Mouse (Mus musculus): ENCODE measurements around the gene Lipk.
A peak's percentile ranks its signal among the peaks of the same experiment; 100 is the strongest.

The Lipk gene

DNA sequence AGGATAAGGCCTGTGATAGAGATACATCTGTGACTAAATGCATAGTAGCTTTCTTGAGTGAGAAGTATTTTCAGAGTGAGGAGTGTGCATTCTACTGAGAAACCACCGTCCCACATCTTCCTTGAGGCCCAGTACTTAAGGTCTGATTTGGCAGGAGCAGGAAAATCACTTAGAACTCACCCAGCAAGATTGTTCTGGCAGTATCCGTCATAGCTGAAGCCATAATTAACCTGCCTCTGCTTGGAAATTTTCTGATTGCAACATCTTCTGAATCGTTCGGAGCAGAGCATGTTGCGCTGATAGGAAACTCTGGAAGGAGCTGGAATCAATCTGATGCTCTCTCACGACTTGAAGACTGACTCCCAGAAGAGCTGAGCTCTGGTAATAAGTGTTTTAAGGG lies at the start of gene Lipk:
Gene Lipk (plus strand): TSS at position 289 of the 400 bp plus-strand sequence.
- no peak for DNase-seq (ENCODE audit: low read depth, low spot score)

DNA sequence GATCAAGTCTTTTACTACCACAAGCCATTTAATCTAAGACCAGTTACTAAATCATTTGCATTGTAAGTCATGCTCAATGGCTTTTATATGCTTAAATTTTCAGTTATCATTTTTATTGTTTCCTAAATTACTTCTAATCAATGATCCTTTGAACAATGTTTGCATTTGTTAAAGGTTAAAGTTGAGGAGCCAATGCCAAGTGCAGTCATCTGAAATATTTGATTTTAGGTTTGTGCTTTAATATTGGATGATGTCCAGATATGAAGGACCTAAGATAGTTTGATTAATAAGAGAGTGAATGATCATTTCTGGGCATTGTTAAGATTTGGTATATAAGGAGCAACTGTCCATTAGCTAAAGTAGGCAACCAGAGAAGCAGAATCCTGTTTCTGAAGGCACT lies 47.2 kb upstream of the Lipk start, which contains the start of gene Lipf:
Gene Lipf (plus strand): TSS at position 301 of the 400 bp plus-strand sequence.
- no peak for DNase-seq (ENCODE audit: low read depth, low spot score)

DNA sequence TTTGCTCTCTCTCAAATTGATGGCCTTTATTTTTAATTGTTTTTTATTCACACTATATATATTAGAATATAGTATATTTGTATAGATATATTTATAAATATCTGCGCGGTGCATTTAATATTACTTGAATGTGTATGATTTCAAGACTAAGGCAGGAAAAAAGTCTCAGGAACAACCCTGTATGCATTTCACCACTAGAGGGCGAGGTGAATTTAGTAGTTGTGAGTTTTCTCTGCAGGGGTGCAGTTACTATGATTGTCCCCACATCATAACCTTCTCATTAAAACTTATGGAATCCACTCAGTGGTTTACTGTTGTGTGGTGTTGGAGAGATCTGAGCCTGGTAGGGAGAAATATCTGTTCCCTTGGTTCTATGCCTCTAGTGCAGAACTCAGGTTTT lies 29.1 kb upstream of the Lipk start:
- peak; percentile 41 for DNase-seq (ENCODE audit: low read depth, low spot score)

DNA sequence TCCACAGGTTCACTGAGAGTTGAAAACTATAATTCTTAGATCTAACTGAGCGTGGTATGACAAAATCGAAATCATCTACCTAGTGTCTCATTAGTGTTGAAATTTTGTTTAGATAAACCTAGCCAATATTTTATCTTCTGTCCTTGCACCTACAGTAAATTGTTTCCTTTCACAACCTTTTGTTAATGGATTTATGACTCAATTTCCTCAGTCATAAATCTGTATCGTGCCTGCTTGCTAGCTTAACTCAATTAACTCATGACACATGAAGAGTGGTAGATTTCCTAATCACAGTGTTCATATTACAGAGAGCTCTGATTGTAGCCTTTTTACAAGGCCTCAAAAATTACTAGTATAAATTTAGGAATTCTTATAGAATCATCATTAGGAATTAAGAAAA lies 25.0 kb upstream of the Lipk start:
- no peak for DNase-seq (ENCODE audit: low read depth, low spot score)

DNA sequence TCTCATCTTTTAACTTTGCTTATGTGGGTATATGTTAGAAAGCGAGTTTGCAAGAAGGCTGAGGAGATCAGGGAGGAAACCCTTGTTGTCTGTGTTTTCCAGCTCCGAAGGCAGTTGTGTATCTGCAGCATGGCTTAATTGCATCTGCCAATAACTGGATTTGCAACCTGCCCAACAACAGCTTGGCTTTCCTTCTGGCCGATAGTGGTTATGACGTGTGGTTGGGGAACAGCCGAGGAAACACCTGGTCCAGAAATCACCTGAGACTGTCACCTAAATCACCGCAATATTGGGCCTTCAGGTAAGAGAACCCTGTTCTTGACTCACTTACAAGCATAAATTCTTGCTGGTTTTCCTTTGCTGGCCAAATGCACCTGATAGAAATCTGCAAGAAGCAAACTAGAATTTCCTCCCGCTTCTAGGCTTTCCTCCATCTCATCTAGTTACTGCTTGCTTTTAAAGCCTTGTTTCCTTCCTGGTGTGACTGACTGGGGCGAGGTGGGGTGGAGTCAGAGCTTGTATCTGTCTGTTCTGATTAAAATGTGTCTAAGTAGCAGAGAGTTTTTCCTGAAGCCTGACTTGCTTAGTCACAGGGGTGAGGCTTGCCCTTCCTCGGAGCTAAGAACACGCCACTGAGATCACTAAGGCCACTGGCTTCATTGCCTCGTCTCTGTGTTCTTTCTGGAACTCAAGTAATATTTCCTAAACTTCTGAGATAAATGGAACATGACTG lies 13.5 kb downstream of the Lipk start:
- DNase-seq (ENCODE audit: low read depth, low spot score), result no peak

DNA sequence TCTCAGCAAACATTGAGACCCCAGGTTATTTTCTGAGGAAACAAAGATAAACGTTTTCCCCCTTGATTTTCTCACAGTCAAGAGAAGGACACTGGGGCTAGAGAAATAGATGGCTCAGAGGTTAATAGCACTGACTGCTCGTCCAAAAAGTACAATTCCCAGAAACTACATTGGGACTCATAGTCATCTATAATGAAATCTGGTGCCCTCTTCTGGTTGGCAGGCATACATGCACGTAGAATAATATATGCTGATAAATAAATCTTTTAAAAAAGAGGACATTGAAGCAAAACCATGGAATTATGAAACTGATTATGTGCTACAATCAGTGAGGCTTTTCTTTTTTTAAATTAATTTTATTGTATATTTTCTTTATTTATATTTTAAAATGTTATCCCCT lies 14.7 kb downstream of the Lipk start:
- peak; percentile 14 for DNase-seq (ENCODE audit: low read depth, low spot score)

DNA sequence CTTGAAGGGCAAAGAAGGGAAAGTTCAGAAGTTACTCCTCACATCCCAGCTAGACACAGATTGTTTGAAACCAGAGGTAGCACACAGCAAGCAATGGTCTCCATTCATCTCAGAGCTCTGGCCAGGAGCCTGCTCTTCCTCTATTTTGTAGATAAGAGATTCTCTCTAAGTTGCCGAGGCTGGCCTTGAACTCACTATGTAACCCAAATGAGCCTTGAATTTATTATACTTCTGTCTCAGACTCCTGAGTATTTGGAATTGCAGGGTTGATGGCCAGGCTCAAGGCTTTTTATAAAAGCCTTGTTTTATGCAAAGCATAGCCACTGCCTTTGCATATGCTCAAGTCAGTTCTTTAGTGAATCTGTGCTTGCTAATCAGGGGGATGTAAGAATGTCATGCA lies 31.6 kb downstream of the Lipk start:
- DNase-seq (ENCODE audit: low read depth, low spot score), result no peak

DNA sequence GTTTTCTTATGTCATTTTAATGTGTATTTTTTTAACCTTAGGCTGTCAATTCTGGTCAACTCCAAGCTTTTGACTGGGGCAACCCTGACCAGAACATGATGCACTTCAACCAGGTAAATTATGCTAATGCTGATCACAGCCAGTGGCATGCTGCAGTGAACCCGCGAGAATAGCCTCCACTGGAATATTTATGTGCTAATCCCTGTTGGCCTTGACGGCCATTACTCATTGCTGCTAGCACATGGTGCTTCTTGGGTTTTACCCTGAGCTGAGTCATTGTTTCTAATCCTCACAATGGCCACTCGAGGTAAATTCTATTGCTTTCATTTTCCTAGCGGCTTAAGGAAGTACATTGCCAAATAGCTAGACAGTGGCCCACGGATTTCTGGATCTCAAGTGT lies 34.9 kb downstream of the Lipk start:
- DNase-seq (ENCODE audit: low read depth, low spot score), result no peak

DNA sequence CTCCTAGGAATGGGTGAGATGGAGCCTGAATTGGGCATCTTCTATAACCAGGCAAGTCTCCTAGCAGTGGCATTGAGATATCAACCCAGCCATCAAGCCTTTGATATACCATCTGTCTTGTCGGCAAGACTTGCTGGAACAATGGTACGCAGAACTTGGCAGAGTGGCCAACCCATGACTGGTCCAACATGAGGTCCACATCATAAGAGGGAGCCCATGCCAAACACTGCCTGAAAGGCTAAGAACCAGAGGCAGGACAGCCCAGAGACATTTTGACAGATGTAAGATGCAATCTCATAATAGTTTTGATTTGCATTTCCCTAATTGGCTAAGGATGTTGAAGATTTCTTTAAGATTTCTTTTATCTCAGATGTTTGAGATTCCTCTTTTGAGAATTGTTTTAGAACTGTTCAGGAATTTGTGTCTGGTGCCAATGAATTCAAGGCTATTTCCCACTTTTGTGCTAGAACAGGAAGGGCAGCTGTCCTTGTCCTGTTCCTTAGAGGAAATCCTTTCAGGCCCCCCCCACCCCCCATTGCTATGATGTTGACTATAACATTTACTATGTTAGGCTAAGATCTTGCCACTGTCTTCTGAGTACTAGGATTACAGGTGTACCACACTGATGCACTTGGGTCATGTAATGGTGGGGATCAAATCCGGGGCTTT lies 41.4 kb downstream of the Lipk start:
- DNase-seq (ENCODE audit: low read depth, low spot score), result no peak

DNA sequence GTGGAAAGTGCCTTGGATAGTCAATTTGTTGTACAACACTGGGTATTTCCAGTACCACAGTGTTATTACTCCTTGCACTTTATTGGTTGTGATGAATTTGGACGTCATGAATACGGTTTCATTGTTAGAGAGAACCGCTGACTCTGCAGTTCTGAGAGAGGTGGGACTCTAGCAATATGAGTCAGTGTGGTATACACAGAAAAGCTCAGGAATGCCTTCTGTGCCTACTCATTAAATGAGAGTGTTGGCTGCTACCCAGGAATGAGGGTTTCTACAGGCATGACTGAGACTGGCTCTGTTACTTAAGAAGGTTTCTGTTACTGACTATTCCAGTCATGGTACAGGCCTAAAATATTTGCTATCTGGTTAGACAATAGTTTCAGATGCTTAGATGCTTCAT lies 43.4 kb downstream of the Lipk start:
- DNase-seq (ENCODE audit: low read depth, low spot score), result no peak

DNA sequence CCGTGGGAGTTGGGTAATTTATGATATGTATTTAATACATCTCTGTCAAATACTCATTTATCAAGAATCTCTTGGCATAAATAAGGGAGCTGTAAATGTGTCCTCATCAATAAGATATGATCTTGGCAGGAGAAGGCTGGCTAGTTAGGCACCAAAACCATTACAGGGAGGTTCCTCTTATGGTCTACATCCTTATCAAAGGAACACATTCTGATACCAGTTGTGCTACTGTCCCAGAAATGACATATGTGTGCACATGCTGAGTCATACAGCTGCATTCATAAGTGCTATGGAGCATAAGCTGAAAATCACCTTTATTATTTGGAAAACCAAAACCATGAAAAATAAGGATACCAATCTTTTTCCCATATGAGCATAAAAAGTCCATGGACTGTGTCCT lies 55.5 kb downstream of the Lipk start:
- DNase-seq (ENCODE audit: low read depth, low spot score), result no peak

DNA sequence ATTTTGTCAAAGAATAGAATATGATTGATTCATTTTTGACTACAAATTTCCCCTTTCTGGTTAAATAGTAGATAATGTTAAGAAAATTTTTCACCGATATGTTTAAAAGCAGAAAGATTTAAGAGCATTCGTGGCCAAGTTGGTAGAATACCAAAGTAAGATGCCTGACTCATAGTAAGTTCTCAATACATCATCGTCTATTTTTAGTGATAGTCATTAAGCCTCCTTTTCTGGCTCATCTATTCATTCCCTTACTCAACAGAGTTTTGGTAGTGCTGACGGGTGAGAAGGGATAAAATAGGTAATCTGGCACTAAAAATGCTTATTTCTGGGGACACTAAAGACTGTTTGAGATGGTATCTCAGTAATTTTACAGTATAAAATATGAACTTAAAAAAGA lies 56.0 kb downstream of the Lipk start:
- no peak for DNase-seq (ENCODE audit: low read depth, low spot score)

DNA sequence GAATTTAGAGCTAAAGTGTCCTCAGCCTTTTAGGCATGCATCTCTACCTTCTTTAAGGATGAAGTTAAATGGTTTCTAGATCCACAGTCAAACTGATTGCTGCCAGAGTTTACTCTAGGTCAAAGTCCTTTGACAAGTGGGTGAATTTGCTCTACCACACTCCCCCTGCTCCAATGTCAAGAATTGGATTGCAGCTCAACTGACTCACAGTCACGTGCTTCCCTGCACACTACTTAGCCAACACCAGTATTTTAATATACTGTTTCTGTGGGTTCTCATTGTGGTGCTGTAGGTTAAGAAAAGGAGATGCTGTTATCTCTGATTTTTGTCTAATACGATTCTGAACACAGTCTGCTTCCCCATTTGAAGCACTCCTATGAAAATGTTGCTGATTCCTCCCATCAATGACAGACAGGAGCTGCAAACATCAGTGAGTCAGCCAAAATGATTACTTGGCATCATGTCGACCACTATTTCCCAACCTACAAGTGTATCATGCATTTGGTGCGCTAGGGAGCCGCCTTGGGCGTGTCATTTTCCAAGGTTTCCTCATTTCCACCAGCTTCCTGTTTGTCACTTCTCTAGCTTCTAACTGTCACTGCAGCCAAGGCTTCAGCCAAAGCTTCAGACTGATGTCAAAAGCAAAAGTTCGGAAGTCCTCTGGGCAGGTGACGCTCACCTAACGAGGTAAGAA lies 58.8 kb downstream of the Lipk start, which contains the start of gene Lipn:
Gene Lipn (plus strand): TSS at position 580 of the 694 bp plus-strand sequence.
- no peak for DNase-seq (ENCODE audit: low read depth, low spot score)

DNA sequence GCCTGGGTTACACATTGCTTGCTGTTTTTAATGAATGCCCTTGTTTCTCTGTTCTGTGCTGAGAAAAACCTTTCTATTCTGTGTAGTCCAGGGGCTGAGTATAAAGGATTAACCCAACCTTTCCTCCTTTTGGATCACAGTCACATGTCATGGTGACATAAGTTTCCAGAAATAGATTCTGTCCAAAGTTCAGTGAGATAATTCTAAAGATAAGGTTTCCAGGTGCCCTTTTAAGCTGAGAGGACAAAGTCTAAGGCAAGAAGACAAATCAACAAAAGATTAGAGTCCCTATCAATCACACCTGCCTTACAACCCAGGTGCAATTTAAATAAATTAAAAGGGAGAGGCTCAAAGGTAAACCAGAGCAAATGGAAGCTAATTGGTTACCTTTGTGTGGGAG lies 66.1 kb downstream of the Lipk start:
- no peak for DNase-seq (ENCODE audit: low read depth, low spot score)

DNA sequence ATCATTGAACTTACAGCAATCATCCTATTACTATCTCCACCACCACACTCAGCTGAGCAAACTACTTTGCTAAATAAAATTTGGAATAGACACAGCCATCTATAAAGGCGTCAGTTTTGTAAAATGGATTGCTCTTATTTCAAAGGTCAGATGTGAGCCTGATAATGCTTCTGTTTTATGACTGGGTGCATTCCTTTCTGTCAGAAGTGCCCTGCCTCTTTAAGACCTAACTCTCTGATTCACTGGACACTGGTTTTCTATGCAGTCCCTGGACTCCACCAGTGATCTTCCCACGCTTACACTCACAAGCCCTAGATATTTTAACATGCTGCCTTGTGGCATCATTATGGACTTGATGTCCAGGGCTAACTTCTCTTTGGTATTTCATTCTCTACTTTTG lies 70.0 kb downstream of the Lipk start:
- no peak for DNase-seq (ENCODE audit: low read depth, low spot score)

DNA sequence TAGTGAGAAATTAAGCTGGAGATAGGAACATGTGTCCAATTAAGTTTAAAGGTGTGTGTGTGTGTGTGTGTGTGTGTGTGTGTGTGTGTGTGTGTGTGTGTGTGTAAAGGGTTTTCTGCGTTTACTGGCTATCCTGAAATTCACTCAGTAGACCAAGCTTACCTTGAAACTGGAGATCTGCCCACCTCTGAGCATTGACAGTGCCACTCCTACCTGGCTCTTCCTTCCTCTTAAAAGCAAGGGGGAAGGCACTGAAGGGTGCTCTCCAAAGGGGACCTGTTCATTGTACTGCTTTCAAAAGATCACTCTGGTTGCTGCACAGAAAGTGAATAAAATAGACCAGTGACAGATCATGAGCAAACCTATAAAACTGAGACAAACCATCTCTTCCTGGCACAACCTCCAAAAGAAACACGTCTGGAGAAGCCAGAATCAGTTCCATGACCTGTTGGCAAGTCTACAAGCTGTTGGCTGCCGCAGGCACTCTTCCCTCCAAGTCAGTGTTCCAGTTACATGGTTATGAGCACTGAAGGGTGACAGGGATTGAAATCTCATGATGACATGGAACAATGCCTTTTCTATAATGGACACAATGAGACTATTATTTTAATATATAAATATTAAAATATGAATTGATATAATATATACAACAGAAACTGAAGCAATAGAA lies 81.1 kb downstream of the Lipk start:
- DNase-seq (ENCODE audit: low read depth, low spot score), result no peak

DNA sequence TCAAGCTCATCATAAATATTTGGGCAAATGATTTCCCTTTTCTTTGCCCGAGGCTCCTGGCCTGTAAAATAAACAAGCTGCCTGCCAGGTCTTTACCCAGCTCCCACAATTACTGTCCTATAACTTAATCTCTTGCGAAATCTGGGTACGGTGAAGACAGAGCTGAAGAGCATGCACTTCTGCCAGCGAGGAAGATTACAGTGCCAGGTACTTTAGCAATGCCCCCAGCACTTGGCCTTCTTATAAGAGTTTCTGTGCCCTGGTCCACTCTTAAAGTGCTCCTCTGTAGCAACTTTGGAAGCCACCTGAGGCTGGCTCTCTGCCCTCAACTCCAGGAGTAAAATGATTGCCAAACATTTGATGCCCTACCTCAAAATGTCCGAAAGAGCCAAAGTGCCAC lies 87.3 kb downstream of the Lipk start:
- DNase-seq (ENCODE audit: low read depth, low spot score), result no peak

DNA sequence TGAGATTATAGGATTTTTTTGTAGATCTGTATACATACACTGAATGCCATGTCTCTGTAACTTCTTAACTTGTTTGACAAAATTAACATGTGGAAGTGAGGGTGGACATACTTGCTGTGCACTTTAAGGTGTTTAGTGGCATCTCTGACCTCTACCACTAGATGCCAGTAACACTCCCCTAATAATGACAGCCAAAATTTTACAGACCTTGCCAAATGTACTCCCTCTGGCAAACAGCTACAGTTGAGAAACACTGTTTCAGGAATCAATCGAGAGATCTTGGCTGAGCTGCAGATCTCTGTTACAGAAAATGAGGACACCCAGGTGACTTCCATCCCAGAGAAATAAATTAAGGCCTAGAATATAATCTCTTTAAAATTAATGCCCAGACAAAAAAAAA lies 88.1 kb downstream of the Lipk start:
- no peak for DNase-seq (ENCODE audit: low read depth, low spot score)
